Mouse (Mus musculus) forebrain, embryonic 11.5 days (tissue): ENCODE measurements around the gene Abhd5. TPM values are rescaled to one million over a fixed set of nuclear protein-coding genes. Genes with fewer than 3 reads are reported as not detected.

ENCODE experiments used
- ATAC-seq: fragments of 200-750 bp; cut with Nextera tagmentation; replicated peaks from 2 replicates; pipeline ENCODE4 v1.8.0; 2017; ENCODE audit warnings: moderate TSS enrichment; ENCODE audit not compliant: low FRiP score
- DNase-seq: peaks from one replicate; pipeline ENCODE4 v3.0.0-alpha.2; 2017; ENCODE audit warnings: low spot score
- H3K27ac ChIP-seq: fragments of 300-500 bp; sonication (generic); 2 replicates; pipeline ENCODE4 v1.5.1; 2014; ENCODE audit warnings: low read depth, low read length
- H3K27me3 ChIP-seq: fragments of 300-500 bp; sonication (generic); 2 replicates; pipeline ENCODE4 v1.6.1; 2014; ENCODE audit warnings: mild to moderate bottlenecking, low read length, mixed read lengths; ENCODE audit not compliant: control insufficient read depth, insufficient read depth
- H3K36me3 ChIP-seq: fragments of 300-500 bp; sonication (generic); 2 replicates; pipeline ENCODE4 v1.6.1; 2014; ENCODE audit warnings: mild to moderate bottlenecking, low read length, moderate library complexity, mixed read lengths; ENCODE audit not compliant: control insufficient read depth, insufficient read depth
- H3K4me1 ChIP-seq: fragments of 300-500 bp; sonication (generic); replicated peaks from 2 replicates; pipeline ENCODE4 v1.6.1; 2014; ENCODE audit warnings: low read length, mixed read lengths; ENCODE audit not compliant: control insufficient read depth, insufficient read depth
- H3K4me2 ChIP-seq: fragments of 300-500 bp; sonication (generic); 2 replicates; pipeline ENCODE4 v1.6.1; 2014; ENCODE audit warnings: low read depth, mild to moderate bottlenecking, low read length, moderate library complexity, mixed read lengths; ENCODE audit not compliant: severe bottlenecking
- H3K4me3 ChIP-seq: fragments of 300-500 bp; sonication (generic); 2 replicates; pipeline ENCODE4 v1.5.1; 2014; ENCODE audit warnings: low read depth, low read length
- H3K9ac ChIP-seq: fragments of 300-500 bp; sonication (generic); 2 replicates; pipeline ENCODE4 v1.6.1; 2014; ENCODE audit warnings: low read length
- H3K9me3 ChIP-seq: fragments of 300-500 bp; sonication (generic); 2 replicates; pipeline ENCODE4 v1.6.1; 2016; ENCODE audit warnings: low read length, mixed read lengths; ENCODE audit not compliant: control insufficient read depth
- WGBS: fragments of 180-500 bp; shearing (Covaris S2); extraction: QIAGEN DNeasy Blood & Tissue Kit; methylation state at CpG from one replicate; pipeline ENCODE4 v1.1.7; 2014; 5-methylcytosine and 5-hydroxymethylcytosine counted together
- polyA plus RNA-seq: library from polyadenylated mRNA; unstranded; fragments of >200 nt; fragmentation: Nextera tagmentation; extraction: Ambion mirVana; gene quantifications from 2 replicates; pipeline ENCODE4 v1.2.1, GENCODE M21; 2014

Gene Abhd5
- polyA plus RNA-seq, 1 experiment from 2014 or later = 19.7 TPM

- no peak overlapping the region for H3K27ac ChIP-seq
- no peaks in the 10 kb centered on the region for H3K9me3 ChIP-seq
- H3K36me3 ChIP-seq = no peaks in the 10 kb centered on the region
- no peaks in the 10 kb centered on the region for H3K4me1 ChIP-seq
- 54% methylated on average over 6 of the region's 6 CpGs for WGBS
- ATAC-seq = no peak
- no peak overlapping the region for H3K9ac ChIP-seq
- no peak for DNase-seq
- H3K27me3 ChIP-seq = no peaks in the 10 kb centered on the region
- no peak overlapping the region for H3K4me3 ChIP-seq
- no peak overlapping the region for H3K4me2 ChIP-seq
Observed at GRCm38 (mm10) chr9:122380959-122381358, 29.6 kb downstream of the Abhd5 start.

- no peak overlapping the region for H3K27ac ChIP-seq
- no peaks in the 10 kb centered on the region for H3K9me3 ChIP-seq
- 87% methylated on average over 6 of the region's 6 CpGs for WGBS
- no peak for ATAC-seq
- no peak overlapping the region for H3K9ac ChIP-seq
- no peak overlapping the region for H3K4me2 ChIP-seq
- DNase-seq = no peak
- no peaks in the 10 kb centered on the region for H3K27me3 ChIP-seq
- no peaks in the 10 kb centered on the region for H3K36me3 ChIP-seq
- no peaks in the 10 kb centered on the region for H3K4me1 ChIP-seq
- no peak overlapping the region for H3K4me3 ChIP-seq
Observed at GRCm38 (mm10) chr9:122382006-122382405, 30.6 kb downstream of the Abhd5 start.

GRCm38 (mm10) chr9:122386015-122386414 is 34.6 kb downstream of the Abhd5 start:
- DNase-seq (no peak), ATAC-seq (no peak)
- Histone ChIP-seq H3K9ac (no peak overlapping the region), H3K36me3 (no peaks in the 10 kb centered on the region), H3K27ac (no peak overlapping the region), H3K9me3 (no peaks in the 10 kb centered on the region), H3K4me3 (no peak overlapping the region), H3K4me2 (no peak overlapping the region), H3K27me3 (no peaks in the 10 kb centered on the region), H3K4me1 (no peaks in the 10 kb centered on the region)
- 91% methylated on average over 3 of the region's 3 CpGs for WGBS

GRCm38 (mm10) chr9:122389287-122389920 is 38.0 kb downstream of the Abhd5 start:
- Histone ChIP-seq H3K4me2 (no peak overlapping the region), H3K9ac (no peak overlapping the region), H3K4me1 (no peaks in the 10 kb centered on the region), H3K27ac (no peak overlapping the region), H3K4me3 (no peak overlapping the region), H3K36me3 (no peaks in the 10 kb centered on the region), H3K27me3 (no peaks in the 10 kb centered on the region), H3K9me3 (no peaks in the 10 kb centered on the region)
- no peak for DNase-seq
- ATAC-seq = no peak
- WGBS = 84% methylated on average over 5 of the region's 5 CpGs

DNA sequence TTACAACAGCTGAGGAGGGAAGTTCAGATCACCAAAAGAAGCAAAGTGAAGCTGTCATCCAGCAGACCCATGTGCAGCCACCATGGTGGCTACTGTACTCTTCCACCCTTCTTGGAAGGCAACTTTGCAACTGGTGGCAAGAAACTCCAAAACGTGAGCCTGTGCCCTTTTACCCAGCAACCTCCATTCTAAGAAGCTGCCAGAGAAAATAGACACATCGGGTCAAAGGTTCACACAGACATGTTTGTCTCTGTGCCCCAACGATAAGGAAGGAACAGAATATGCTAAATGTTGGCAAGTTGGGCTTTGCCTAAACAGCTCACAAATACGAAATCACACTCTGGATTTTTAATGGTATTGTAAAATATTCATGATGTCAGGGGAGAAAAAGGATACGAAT is 44.4 kb downstream of the Abhd5 start:
- H3K4me3 ChIP-seq = no peak overlapping the region
- H3K4me1 ChIP-seq = no peaks in the 10 kb centered on the region
- 85% methylated on average over 5 of the region's 5 CpGs for WGBS
- no peak overlapping the region for H3K27ac ChIP-seq
- no peak overlapping the region for H3K9ac ChIP-seq
- H3K27me3 ChIP-seq = no peaks in the 10 kb centered on the region
- ATAC-seq (no peak), DNase-seq (no peak)
- no peaks in the 10 kb centered on the region for H3K9me3 ChIP-seq
- no peaks in the 10 kb centered on the region for H3K36me3 ChIP-seq
- no peak overlapping the region for H3K4me2 ChIP-seq

DNA sequence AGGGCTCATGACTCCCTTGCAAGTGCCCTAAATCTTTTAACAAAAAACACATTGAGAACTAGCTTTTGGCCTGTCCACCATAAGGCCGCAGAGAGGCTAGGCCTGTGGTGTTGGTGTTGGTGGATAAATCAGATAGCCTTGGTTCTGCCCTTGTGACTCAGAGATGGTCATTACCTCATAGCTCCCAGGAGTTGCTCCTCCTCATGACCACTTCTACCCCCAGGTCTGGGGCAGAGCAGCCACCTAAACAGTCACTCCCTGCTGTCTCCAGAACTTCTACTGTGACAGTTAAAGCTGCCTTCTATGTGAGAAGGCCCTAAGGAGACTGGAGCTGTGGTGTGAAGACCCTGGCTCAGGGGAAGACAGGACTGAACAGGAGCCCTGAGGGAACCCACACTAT is 45.7 kb downstream of the Abhd5 start:
- Histone ChIP-seq H3K4me1 (no peaks in the 10 kb centered on the region), H3K36me3 (no peaks in the 10 kb centered on the region), H3K4me3 (no peak overlapping the region), H3K27me3 (no peaks in the 10 kb centered on the region), H3K9me3 (no peaks in the 10 kb centered on the region), H3K27ac (no peak overlapping the region), H3K4me2 (no peak overlapping the region), H3K9ac (no peak overlapping the region)
- WGBS = 93% methylated on average over 1 of the region's 1 CpGs
- ATAC-seq (no peak), DNase-seq (no peak)

DNA sequence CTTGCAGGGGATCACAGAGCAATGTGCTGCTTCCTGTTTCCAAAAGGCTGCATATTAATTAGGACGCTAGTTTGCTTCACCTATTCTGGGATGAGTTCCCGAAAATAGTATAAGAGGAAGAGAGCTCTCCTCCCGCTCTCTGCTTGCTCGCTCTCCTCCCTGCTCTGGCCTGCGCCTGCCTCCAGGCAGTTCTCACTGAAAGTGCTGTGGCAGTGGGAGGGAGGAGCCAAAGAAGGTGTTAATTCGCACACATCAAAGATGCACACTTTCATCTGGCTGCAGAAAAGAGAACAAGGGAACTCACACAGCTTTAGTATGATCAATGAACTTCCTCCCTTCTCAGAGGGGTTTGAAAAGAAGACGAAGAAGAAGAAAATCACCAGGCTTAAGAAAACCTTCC is 47.3 kb downstream of the Abhd5 start:
- Histone ChIP-seq H3K4me3 (no peak overlapping the region), H3K27me3 (no peaks in the 10 kb centered on the region), H3K9ac (no peak overlapping the region), H3K9me3 (no peaks in the 10 kb centered on the region), H3K4me1 (no peaks in the 10 kb centered on the region), H3K27ac (no peak overlapping the region), H3K36me3 (no peaks in the 10 kb centered on the region), H3K4me2 (no peak overlapping the region)
- DNase-seq (no peak), ATAC-seq (no peak)
- 53% methylated on average over 7 of the region's 7 CpGs for WGBS

GRCm38 (mm10) chr9:122401239-122401638 is 49.8 kb downstream of the Abhd5 start:
- DNase-seq (no peak), ATAC-seq (no peak)
- H3K27ac ChIP-seq = no peak overlapping the region
- no peak overlapping the region for H3K4me3 ChIP-seq
- H3K9ac ChIP-seq = no peak overlapping the region
- no peaks in the 10 kb centered on the region for H3K9me3 ChIP-seq
- no peak overlapping the region for H3K4me2 ChIP-seq
- WGBS = 81% methylated on average over 4 of the region's 4 CpGs
- no peaks in the 10 kb centered on the region for H3K36me3 ChIP-seq
- H3K4me1 ChIP-seq = no peaks in the 10 kb centered on the region
- no peaks in the 10 kb centered on the region for H3K27me3 ChIP-seq

GRCm38 (mm10) chr9:122410437-122411175 is 59.2 kb downstream of the Abhd5 start:
- Histone ChIP-seq H3K4me2 (no peak overlapping the region), H3K9ac (no peak overlapping the region), H3K4me1 (no peaks in the 10 kb centered on the region), H3K36me3 (no peaks in the 10 kb centered on the region), H3K27ac (no peak overlapping the region), H3K27me3 (no peaks in the 10 kb centered on the region), H3K9me3 (no peaks in the 10 kb centered on the region), H3K4me3 (no peak overlapping the region)
- 93% methylated on average over 16 of the region's 16 CpGs for WGBS
- DNase-seq = no peak
- no peak for ATAC-seq
